Mouse (Mus musculus): ENCODE data around the gene Itga11. TPM values are rescaled to one million over a fixed set of nuclear protein-coding genes. Genes with fewer than 3 reads are reported as not detected.

Gene Itga11
- polyA plus RNA-seq, 1 experiment from 2014 or later = 3.0 TPM

- no peaks in the 10 kb centered on the region for H3K27me3 ChIP-seq (ENCODE audit: control insufficient read depth, insufficient read depth, low read length)
- ATAC-seq (ENCODE audit: insufficient read depth, low FRiP score, low TSS enrichment) = no peak
- H3K4me1 ChIP-seq (ENCODE audit: control insufficient read depth, insufficient read depth, low read length) = no peaks in the 10 kb centered on the region
- 47% methylated on average over 3 of the region's 3 CpGs for WGBS
- no peak overlapping the region for H3K27ac ChIP-seq (ENCODE audit: low read depth, low read length)
- no peak for DNase-seq (ENCODE audit: low spot score)
- no peaks in the 10 kb centered on the region for H3K36me3 ChIP-seq (ENCODE audit: control insufficient read depth, insufficient read depth, low read length)
- no peaks in the 10 kb centered on the region for H3K9me3 ChIP-seq (ENCODE audit: control insufficient read depth, low read length)
- no peak overlapping the region for H3K4me2 ChIP-seq (ENCODE audit: low read depth)
- no peak overlapping the region for H3K4me3 ChIP-seq (ENCODE audit: low read depth, low read length)
- H3K9ac ChIP-seq (ENCODE audit: low read length) = no peak overlapping the region
These were observed 82.0 kb downstream of the Itga11 start for GRCm38 (mm10) chr9:62759601-62760000.

GRCm38 (mm10) chr9:62763478-62763877 is 85.9 kb downstream of the Itga11 start:
- no peaks in the 10 kb centered on the region for H3K27me3 ChIP-seq (ENCODE audit: control insufficient read depth, insufficient read depth, low read length)
- no peak for ATAC-seq (ENCODE audit: insufficient read depth, low FRiP score, low TSS enrichment)
- no peak overlapping the region for H3K9ac ChIP-seq (ENCODE audit: low read length)
- no peaks in the 10 kb centered on the region for H3K9me3 ChIP-seq (ENCODE audit: control insufficient read depth, low read length)
- H3K4me2 ChIP-seq (ENCODE audit: low read depth) = no peak overlapping the region
- H3K4me1 ChIP-seq (ENCODE audit: control insufficient read depth, insufficient read depth, low read length) = no peaks in the 10 kb centered on the region
- no peak overlapping the region for H3K27ac ChIP-seq (ENCODE audit: low read depth, low read length)
- no peak overlapping the region for H3K4me3 ChIP-seq (ENCODE audit: low read depth, low read length)
- DNase-seq (ENCODE audit: low spot score) = no peak
- no peaks in the 10 kb centered on the region for H3K36me3 ChIP-seq (ENCODE audit: control insufficient read depth, insufficient read depth, low read length)
- 21% methylated on average over 13 of the region's 13 CpGs for WGBS

- Histone ChIP-seq H3K36me3 (ENCODE audit: control insufficient read depth, insufficient read depth, low read length) (no peaks in the 10 kb centered on the region), H3K27me3 (ENCODE audit: control insufficient read depth, insufficient read depth, low read length) (no peaks in the 10 kb centered on the region), H3K9me3 (ENCODE audit: control insufficient read depth, low read length) (no peaks in the 10 kb centered on the region), H3K27ac (ENCODE audit: low read depth, low read length) (no peak overlapping the region), H3K9ac (ENCODE audit: low read length) (no peak overlapping the region), H3K4me3 (ENCODE audit: low read depth, low read length) (no peak overlapping the region), H3K4me2 (ENCODE audit: low read depth) (no peak overlapping the region), H3K4me1 (ENCODE audit: control insufficient read depth, insufficient read depth, low read length) (no peaks in the 10 kb centered on the region)
- no peak for DNase-seq (ENCODE audit: low spot score)
- 81% methylated on average over 4 of the region's 4 CpGs for WGBS
- no peak for ATAC-seq (ENCODE audit: insufficient read depth, low FRiP score, low TSS enrichment)
These were observed 87.7 kb downstream of the Itga11 start for GRCm38 (mm10) chr9:62765346-62765745.

- DNase-seq (ENCODE audit: low spot score) = no peak
These were observed 89.8 kb downstream of the Itga11 start for GRCm38 (mm10) chr9:62767464-62767863.

GRCm38 (mm10) chr9:62768361-62768760 is 90.7 kb downstream of the Itga11 start:
- H3K9me3 ChIP-seq (ENCODE audit: control insufficient read depth, low read length) = no peaks in the 10 kb centered on the region
- H3K27ac ChIP-seq (ENCODE audit: low read depth, low read length) = no peak overlapping the region
- no peak overlapping the region for H3K9ac ChIP-seq (ENCODE audit: low read length)
- no peaks in the 10 kb centered on the region for H3K36me3 ChIP-seq (ENCODE audit: control insufficient read depth, insufficient read depth, low read length)
- ATAC-seq (ENCODE audit: insufficient read depth, low FRiP score, low TSS enrichment) (no peak), DNase-seq (ENCODE audit: low spot score) (no peak)
- H3K27me3 ChIP-seq (ENCODE audit: control insufficient read depth, insufficient read depth, low read length) = no peaks in the 10 kb centered on the region
- H3K4me2 ChIP-seq (ENCODE audit: low read depth) = no peak overlapping the region
- no peak overlapping the region for H3K4me3 ChIP-seq (ENCODE audit: low read depth, low read length)
- no peaks in the 10 kb centered on the region for H3K4me1 ChIP-seq (ENCODE audit: control insufficient read depth, insufficient read depth, low read length)
- 82% methylated on average over 5 of the region's 5 CpGs for WGBS

More at GRCm38 (mm10) chr9:62767464-62767863, 89.8 kb downstream of the Itga11 start:
- 68% methylated on average over 17 of the region's 17 CpGs for WGBS
- Histone ChIP-seq H3K36me3 (ENCODE audit: control insufficient read depth, insufficient read depth, low read length) (no peaks in the 10 kb centered on the region), H3K27ac (ENCODE audit: low read depth, low read length) (no peak overlapping the region), H3K9ac (ENCODE audit: low read length) (no peak overlapping the region), H3K4me1 (ENCODE audit: control insufficient read depth, insufficient read depth, low read length) (no peaks in the 10 kb centered on the region), H3K4me2 (ENCODE audit: low read depth) (no peak overlapping the region), H3K9me3 (ENCODE audit: control insufficient read depth, low read length) (no peaks in the 10 kb centered on the region), H3K4me3 (ENCODE audit: low read depth, low read length) (no peak overlapping the region), H3K27me3 (ENCODE audit: control insufficient read depth, insufficient read depth, low read length) (no peaks in the 10 kb centered on the region)
- no peak for ATAC-seq (ENCODE audit: insufficient read depth, low FRiP score, low TSS enrichment)

- DNase-seq (ENCODE audit: low spot score) (no peak), ATAC-seq (ENCODE audit: insufficient read depth, low FRiP score, low TSS enrichment) (no peak)
- Histone ChIP-seq H3K9me3 (ENCODE audit: control insufficient read depth, low read length) (no peaks in the 10 kb centered on the region), H3K27ac (ENCODE audit: low read depth, low read length) (no peak overlapping the region), H3K4me3 (ENCODE audit: low read depth, low read length) (no peak overlapping the region), H3K36me3 (ENCODE audit: control insufficient read depth, insufficient read depth, low read length) (no peaks in the 10 kb centered on the region), H3K4me2 (ENCODE audit: low read depth) (no peak overlapping the region), H3K4me1 (ENCODE audit: control insufficient read depth, insufficient read depth, low read length) (no peaks in the 10 kb centered on the region), H3K27me3 (ENCODE audit: control insufficient read depth, insufficient read depth, low read length) (no peaks in the 10 kb centered on the region), H3K9ac (ENCODE audit: low read length) (no peak overlapping the region)
- WGBS = 80% methylated on average over 8 of the region's 8 CpGs
These were observed 95.1 kb downstream of the Itga11 start for GRCm38 (mm10) chr9:62772746-62773145.

- DNase-seq (ENCODE audit: low spot score) (no peak), ATAC-seq (ENCODE audit: insufficient read depth, low FRiP score, low TSS enrichment) (no peak)
- Histone ChIP-seq H3K27me3 (ENCODE audit: control insufficient read depth, insufficient read depth, low read length) (no peaks in the 10 kb centered on the region), H3K4me1 (ENCODE audit: control insufficient read depth, insufficient read depth, low read length) (no peaks in the 10 kb centered on the region), H3K9ac (ENCODE audit: low read length) (no peak overlapping the region), H3K27ac (ENCODE audit: low read depth, low read length) (no peak overlapping the region), H3K4me2 (ENCODE audit: low read depth) (no peak overlapping the region), H3K4me3 (ENCODE audit: low read depth, low read length) (no peak overlapping the region), H3K36me3 (ENCODE audit: control insufficient read depth, insufficient read depth, low read length) (no peaks in the 10 kb centered on the region), H3K9me3 (ENCODE audit: control insufficient read depth, low read length) (no peaks in the 10 kb centered on the region)
- WGBS = 57% methylated on average over 4 of the region's 4 CpGs
These were observed 97.8 kb downstream of the Itga11 start for GRCm38 (mm10) chr9:62775464-62775863.

- Histone ChIP-seq H3K4me1 (ENCODE audit: control insufficient read depth, insufficient read depth, low read length) (peaks cover 2% of the 10 kb centered on the region; the same call in 1 of the 2 replicates), H3K27me3 (ENCODE audit: control insufficient read depth, insufficient read depth, low read length) (no peaks in the 10 kb centered on the region), H3K4me3 (ENCODE audit: low read depth, low read length) (no peak overlapping the region), H3K4me2 (ENCODE audit: low read depth) (no peak overlapping the region), H3K27ac (ENCODE audit: low read depth, low read length) (no peak overlapping the region), H3K9ac (ENCODE audit: low read length) (no peak overlapping the region), H3K9me3 (ENCODE audit: control insufficient read depth, low read length) (no peaks in the 10 kb centered on the region), H3K36me3 (ENCODE audit: control insufficient read depth, insufficient read depth, low read length) (no peaks in the 10 kb centered on the region)
- DNase-seq (ENCODE audit: low spot score) = peak; percentile 73
- no peak for ATAC-seq (ENCODE audit: insufficient read depth, low FRiP score, low TSS enrichment)
- 4% methylated on average over 5 of the region's 5 CpGs for WGBS
These were observed 99.8 kb downstream of the Itga11 start for GRCm38 (mm10) chr9:62777461-62777860.

GRCm38 (mm10) chr9:62778721-62779120 is 101.1 kb downstream of the Itga11 start:
- Histone ChIP-seq H3K27me3 (ENCODE audit: control insufficient read depth, insufficient read depth, low read length) (no peaks in the 10 kb centered on the region), H3K4me1 (ENCODE audit: control insufficient read depth, insufficient read depth, low read length) (peaks cover 12% of the 10 kb centered on the region), H3K9me3 (ENCODE audit: control insufficient read depth, low read length) (no peaks in the 10 kb centered on the region), H3K36me3 (ENCODE audit: control insufficient read depth, insufficient read depth, low read length) (no peaks in the 10 kb centered on the region), H3K27ac (ENCODE audit: low read depth, low read length) (no peak overlapping the region), H3K4me3 (ENCODE audit: low read depth, low read length) (no peak overlapping the region), H3K4me2 (ENCODE audit: low read depth) (no peak overlapping the region), H3K9ac (ENCODE audit: low read length) (no peak overlapping the region)
- DNase-seq (ENCODE audit: low spot score) (no peak), ATAC-seq (ENCODE audit: insufficient read depth, low FRiP score, low TSS enrichment) (no peak)
- 88% methylated on average over 9 of the region's 9 CpGs for WGBS

All from neural tube, embryonic 11.5 days (tissue).